Mouse (Mus musculus): ENCODE data around the gene Rpap2.

The Rpap2 gene

GRCm38 (mm10) chr5:107687161-107687560, 90.0 kb downstream of the Rpap2 start:
- DNase-seq (ENCODE audit: low spot score in 2 of 2), result no peak

GRCm38 (mm10) chr5:107687592-107688498, 90.7 kb downstream of the Rpap2 start:
- peak; percentile 53 to 64 for DNase-seq (ENCODE audit: low spot score in 2 of 2)

- DNase-seq (ENCODE audit: low spot score in 2 of 2), result no peak
These were observed 91.3 kb downstream of the Rpap2 start for GRCm38 (mm10) chr5:107688499-107688866.

- no peak for DNase-seq (ENCODE audit: low spot score in 2 of 2)
These were observed 97.8 kb downstream of the Rpap2 start for GRCm38 (mm10) chr5:107695019-107695418.

- no peak for DNase-seq (ENCODE audit: low spot score in 2 of 2)
These were observed 101.7 kb downstream of the Rpap2 start for GRCm38 (mm10) chr5:107698888-107699287.

- no peak for DNase-seq (ENCODE audit: low spot score in 2 of 2)
These were observed 103.7 kb downstream of the Rpap2 start for GRCm38 (mm10) chr5:107700873-107701272.

GRCm38 (mm10) chr5:107701658-107702057, 104.5 kb downstream of the Rpap2 start:
- DNase-seq (ENCODE audit: low spot score in 2 of 2), result no peak

- no peak for DNase-seq (ENCODE audit: low spot score in 2 of 2)
These were observed 106.1 kb downstream of the Rpap2 start for GRCm38 (mm10) chr5:107703207-107703763.

GRCm38 (mm10) chr5:107705756-107706155, 108.6 kb downstream of the Rpap2 start:
- no peak for DNase-seq (ENCODE audit: low spot score in 2 of 2)

GRCm38 (mm10) chr5:107706262-107706661, 109.1 kb downstream of the Rpap2 start:
- no peak for DNase-seq (ENCODE audit: low spot score in 2 of 2)

- DNase-seq (ENCODE audit: low spot score in 2 of 2), result no peak
These were observed 111.1 kb downstream of the Rpap2 start for GRCm38 (mm10) chr5:107708124-107708797.

Measured in right cerebral cortex, adult 2 months (tissue).